Mouse (Mus musculus): Measurements from ENCODE around the gene Large2. TPM values are rescaled to one million over a fixed set of nuclear protein-coding genes. Genes with fewer than 3 reads are reported as not detected.

The Large2 gene
- total and polyA plus RNA-seq, 2 experiments from 2014 or later: 1.4 to 1.6 TPM

- H3K27ac ChIP-seq (ENCODE audit: low read depth, low read length): no peak overlapping the region
- no peak overlapping the region for H3K4me3 ChIP-seq (ENCODE audit: low read depth, low read length)
- H3K4me2 ChIP-seq (ENCODE audit: low read depth, low read length, poor library complexity, severe bottlenecking): no peak overlapping the region
- H3K9ac ChIP-seq (replicated peaks; ENCODE audit: low read length, poor library complexity, severe bottlenecking): no peak overlapping the region
- no peaks in the 10 kb centered on the region for H3K4me1 ChIP-seq (ENCODE audit: insufficient read depth, low read length)
- no peak for ATAC-seq (ENCODE audit: low FRiP score)
- no peaks in the 10 kb centered on the region for H3K27me3 ChIP-seq (ENCODE audit: insufficient read depth, low read length)
- peaks cover 90% of the 10 kb centered on the region for H3K36me3 ChIP-seq (ENCODE audit: insufficient read depth, low read length)
- no peak for DNase-seq (ENCODE audit: low spot score)
- WGBS: 87% methylated on average over 10 of the region's 10 CpGs
- TF ChIP-seq CTCF (IDR thresholded peaks at IDR 0.05): no peak
- no peaks in the 10 kb centered on the region for H3K9me3 ChIP-seq (ENCODE audit: low read length)
These were observed 37.0 kb upstream of the Large2 start for GRCm38 (mm10) chr2:92411705-92412104.

GRCm38 (mm10) chr2:92408309-92409045, 33.8 kb upstream of the Large2 start:
- no peak overlapping the region for H3K4me2 ChIP-seq (ENCODE audit: low read depth, low read length, poor library complexity, severe bottlenecking)
- no peaks in the 10 kb centered on the region for H3K27me3 ChIP-seq (ENCODE audit: insufficient read depth, low read length)
- no peak overlapping the region for H3K27ac ChIP-seq (ENCODE audit: low read depth, low read length)
- peaks cover 86% of the 10 kb centered on the region for H3K36me3 ChIP-seq (ENCODE audit: insufficient read depth, low read length)
- H3K9ac ChIP-seq (replicated peaks; ENCODE audit: low read length, poor library complexity, severe bottlenecking): no peak overlapping the region
- H3K4me1 ChIP-seq (ENCODE audit: insufficient read depth, low read length): no peaks in the 10 kb centered on the region
- no peak overlapping the region for H3K4me3 ChIP-seq (ENCODE audit: low read depth, low read length)
- no peak for TF ChIP-seq CTCF (IDR thresholded peaks at IDR 0.05)
- DNase-seq (ENCODE audit: low spot score): no peak
- 91% methylated on average over 18 of the region's 18 CpGs for WGBS
- no peak for ATAC-seq (ENCODE audit: low FRiP score)
- H3K9me3 ChIP-seq (ENCODE audit: low read length): no peaks in the 10 kb centered on the region

GRCm38 (mm10) chr2:92405687-92406086, 31.0 kb upstream of the Large2 start:
- Histone ChIP-seq H3K27ac (ENCODE audit: low read depth, low read length) (no peak overlapping the region), H3K9me3 (ENCODE audit: low read length) (no peaks in the 10 kb centered on the region), H3K4me3 (ENCODE audit: low read depth, low read length) (no peak overlapping the region), H3K36me3 (ENCODE audit: insufficient read depth, low read length) (peaks cover 62% of the 10 kb centered on the region), H3K27me3 (ENCODE audit: insufficient read depth, low read length) (no peaks in the 10 kb centered on the region), H3K4me2 (ENCODE audit: low read depth, low read length, poor library complexity, severe bottlenecking) (no peak overlapping the region), H3K9ac (replicated peaks; ENCODE audit: low read length, poor library complexity, severe bottlenecking) (peak overlapping the region; percentile 13; the same call in 1 of the 2 replicates), H3K4me1 (ENCODE audit: insufficient read depth, low read length) (no peaks in the 10 kb centered on the region)
- no peak for ATAC-seq (ENCODE audit: low FRiP score)
- DNase-seq (ENCODE audit: low spot score): peak; percentile 45
- WGBS: 76% methylated on average over 7 of the region's 7 CpGs
- no peak for TF ChIP-seq CTCF (IDR thresholded peaks at IDR 0.05)

- no peak overlapping the region for H3K9ac ChIP-seq (replicated peaks; ENCODE audit: low read length, poor library complexity, severe bottlenecking)
- TF ChIP-seq CTCF (IDR thresholded peaks at IDR 0.05): no peak
- DNase-seq (ENCODE audit: low spot score) (no peak), ATAC-seq (ENCODE audit: low FRiP score) (no peak)
- no peaks in the 10 kb centered on the region for H3K9me3 ChIP-seq (ENCODE audit: low read length)
- no peak overlapping the region for H3K4me3 ChIP-seq (ENCODE audit: low read depth, low read length)
- peaks cover 53% of the 10 kb centered on the region for H3K36me3 ChIP-seq (ENCODE audit: insufficient read depth, low read length)
- no peaks in the 10 kb centered on the region; the same call in 1 of the 2 replicates for H3K4me1 ChIP-seq (ENCODE audit: insufficient read depth, low read length)
- H3K27ac ChIP-seq (ENCODE audit: low read depth, low read length): no peak overlapping the region
- H3K4me2 ChIP-seq (ENCODE audit: low read depth, low read length, poor library complexity, severe bottlenecking): no peak overlapping the region
- no peaks in the 10 kb centered on the region for H3K27me3 ChIP-seq (ENCODE audit: insufficient read depth, low read length)
- 84% methylated on average over 6 of the region's 6 CpGs for WGBS
These were observed 30.1 kb upstream of the Large2 start for GRCm38 (mm10) chr2:92404737-92405136.

GRCm38 (mm10) chr2:92403776-92404319, 29.2 kb upstream of the Large2 start:
- H3K36me3 ChIP-seq (ENCODE audit: insufficient read depth, low read length): peaks cover 44% of the 10 kb centered on the region

More at GRCm38 (mm10) chr2:92403776-92404319, 29.2 kb upstream of the Large2 start:
- Histone ChIP-seq H3K4me2 (ENCODE audit: low read depth, low read length, poor library complexity, severe bottlenecking) (no peak overlapping the region), H3K4me3 (ENCODE audit: low read depth, low read length) (no peak overlapping the region), H3K9me3 (ENCODE audit: low read length) (no peaks in the 10 kb centered on the region), H3K9ac (replicated peaks; ENCODE audit: low read length, poor library complexity, severe bottlenecking) (no peak overlapping the region), H3K27ac (ENCODE audit: low read depth, low read length) (no peak overlapping the region), H3K27me3 (ENCODE audit: insufficient read depth, low read length) (no peaks in the 10 kb centered on the region), H3K4me1 (ENCODE audit: insufficient read depth, low read length) (peaks cover 8% of the 10 kb centered on the region; the same call in 1 of the 2 replicates)
- no peak for TF ChIP-seq CTCF (IDR thresholded peaks at IDR 0.05)
- ATAC-seq (ENCODE audit: low FRiP score) (no peak), DNase-seq (ENCODE audit: low spot score) (no peak)
- WGBS: 95% methylated on average over 5 of the region's 5 CpGs
